Mouse (Mus musculus): ENCODE data around the gene Clip3. TPM values are rescaled to one million over a fixed set of nuclear protein-coding genes. Genes with fewer than 3 reads are reported as not detected.

Gene Clip3
- polyA plus RNA-seq, 2 experiments from 2014 or later: 5.5 to 6.5 TPM

GRCm38 (mm10) chr7:30327140-30327539 lies 35.6 kb downstream of the Clip3 start:
- peak; percentile 36 for ATAC-seq

GRCm38 (mm10) chr7:30328379-30328778 lies 36.9 kb downstream of the Clip3 start:
- ATAC-seq: no peak

- ATAC-seq: peak; percentile 85
These were observed 40.4 kb downstream of the Clip3 start for GRCm38 (mm10) chr7:30331887-30332286.

- ATAC-seq: peak; percentile 6
These were observed 41.2 kb downstream of the Clip3 start for GRCm38 (mm10) chr7:30332622-30333259.

GRCm38 (mm10) chr7:30333436-30333835 lies 41.9 kb downstream of the Clip3 start:
- ATAC-seq: peak; percentile 20

GRCm38 (mm10) chr7:30334563-30334962 lies 43.0 kb downstream of the Clip3 start:
- no peak for ATAC-seq

- no peak for ATAC-seq
These were observed 44.2 kb downstream of the Clip3 start for GRCm38 (mm10) chr7:30335688-30336087.

- peak; percentile 16 for ATAC-seq
These were observed 44.9 kb downstream of the Clip3 start for GRCm38 (mm10) chr7:30336384-30336783.

- no peak for ATAC-seq
These were observed 48.0 kb downstream of the Clip3 start for GRCm38 (mm10) chr7:30339432-30340109.

- ATAC-seq: peak; percentile 51
These were observed 55.3 kb downstream of the Clip3 start for GRCm38 (mm10) chr7:30346635-30347379.

- ATAC-seq: peak; percentile 84
These were observed 56.3 kb downstream of the Clip3 start for GRCm38 (mm10) chr7:30347828-30348227.

GRCm38 (mm10) chr7:30353279-30353822 lies 61.8 kb downstream of the Clip3 start:
- ATAC-seq: peak; percentile 60

GRCm38 (mm10) chr7:30354059-30354458 lies 62.5 kb downstream of the Clip3 start:
- ATAC-seq: no peak

Other genes with a start within 250 kb of the Clip3 start
- 1 to 10 TPM; 5.4 to 7.5 TPM for gene Zfp14, start 240.3 kb upstream of the Clip3 start, polyA plus RNA-seq (2017; shearing (Covaris generic))
- gene Zfp82, start 218.8 kb upstream of the Clip3 start, polyA plus RNA-seq (2017; shearing (Covaris generic)): 10 to 100 TPM in 1 of 2 experiments, 1 to 10 TPM in 1; 8.6 to 11.9 TPM
- 1 to 10 TPM; 1.5 to 3.6 TPM for gene Gm26920, start 201.3 kb upstream of the Clip3 start, polyA plus RNA-seq (2017; shearing (Covaris generic))
- 10 to 100 TPM; 11.6 to 12.0 TPM for gene Zfp566, start 201.2 kb upstream of the Clip3 start, polyA plus RNA-seq (2017; shearing (Covaris generic))
- 10 to 100 TPM; 74.8 to 96.0 TPM for gene Zfp260, start 197.0 kb upstream of the Clip3 start, polyA plus RNA-seq (2017; shearing (Covaris generic))
- gene Zfp382, start 169.8 kb upstream of the Clip3 start, polyA plus RNA-seq (2017; shearing (Covaris generic)): 10 to 100 TPM; 13.2 to 20.3 TPM
- 10 to 100 TPM; 19.5 to 22.3 TPM for gene Zfp146, start 122.0 kb upstream of the Clip3 start, polyA plus RNA-seq (2017; shearing (Covaris generic))
- gene Cox7a1, start 107.6 kb upstream of the Clip3 start, polyA plus RNA-seq (2017; shearing (Covaris generic)): under 1 TPM in 1 of 2 experiments, not detected in 1; 0.90 TPM
- gene Capns1, start 92.9 kb upstream of the Clip3 start, polyA plus RNA-seq (2017; shearing (Covaris generic)): 10 to 100 TPM; 49.8 to 68.7 TPM
- gene Polr2i, start 59.8 kb upstream of the Clip3 start, polyA plus RNA-seq (2017; shearing (Covaris generic)): 10 to 100 TPM; 50.3 to 54.3 TPM
- 100 to 1,000 TPM in 1 of 2 experiments, 10 to 100 TPM in 1; 96.7 to 104 TPM for gene Tbcb, start 59.5 kb upstream of the Clip3 start, polyA plus RNA-seq (2017; shearing (Covaris generic))
- gene Ovol3, start 56.0 kb upstream of the Clip3 start, polyA plus RNA-seq (2017; shearing (Covaris generic)): not detected
- gene Thap8, start 11.6 kb upstream of the Clip3 start, polyA plus RNA-seq (2017; shearing (Covaris generic)): 1 to 10 TPM in 1 of 2 experiments, not detected in 1; 1.6 TPM
- 1 to 10 TPM; 1.9 to 3.2 TPM for gene Wdr62, start 11.3 kb upstream of the Clip3 start, polyA plus RNA-seq (2017; shearing (Covaris generic))
- 100 to 1,000 TPM; 179 to 205 TPM for gene Alkbh6, start 17.0 kb downstream of the Clip3 start, polyA plus RNA-seq (2017; shearing (Covaris generic))
- 10 to 100 TPM in 1 of 2 experiments, 1 to 10 TPM in 1; 9.2 to 16.8 TPM for gene Syne4, start 23.1 kb downstream of the Clip3 start, polyA plus RNA-seq (2017; shearing (Covaris generic))
- gene E130208F15Rik, start 30.0 kb downstream of the Clip3 start, polyA plus RNA-seq (2017; shearing (Covaris generic)): not detected
- 1 to 10 TPM; 2.4 to 5.1 TPM for gene Sdhaf1, start 32.2 kb downstream of the Clip3 start, polyA plus RNA-seq (2017; shearing (Covaris generic))
- gene Lrfn3, start 71.0 kb downstream of the Clip3 start, polyA plus RNA-seq (2017; shearing (Covaris generic)): not detected
- 1 to 10 TPM; 6.4 to 7.1 TPM for gene Tyrobp, start 122.0 kb downstream of the Clip3 start, polyA plus RNA-seq (2017; shearing (Covaris generic))
- gene Hcst, start 128.1 kb downstream of the Clip3 start, polyA plus RNA-seq (2017; shearing (Covaris generic)): 100 to 1,000 TPM; 356 to 434 TPM
- 10 to 100 TPM; 39.2 to 44.4 TPM for gene Nfkbid, start 130.0 kb downstream of the Clip3 start, polyA plus RNA-seq (2017; shearing (Covaris generic))
- gene Aplp1, start 153.8 kb downstream of the Clip3 start, polyA plus RNA-seq (2017; shearing (Covaris generic)): 1 to 10 TPM; 3.1 to 3.5 TPM
- gene Kirrel2, start 166.0 kb downstream of the Clip3 start, polyA plus RNA-seq (2017; shearing (Covaris generic)): not detected
- gene Nphs1, start 166.6 kb downstream of the Clip3 start, polyA plus RNA-seq (2017; shearing (Covaris generic)): not detected
- not detected for gene Prodh2, start 201.9 kb downstream of the Clip3 start, polyA plus RNA-seq (2017; shearing (Covaris generic))
- under 1 TPM; 0.46 to 0.67 TPM for gene Arhgap33, start 243.3 kb downstream of the Clip3 start, polyA plus RNA-seq (2017; shearing (Covaris generic))